Mouse (Mus musculus) ES-Bruce4 (cell line): Measurements from ENCODE around the gene Ensa.

Source experiments
- EP300 ChIP-seq: IDR thresholded peaks from 2 replicates; pipeline ENCODE4 v1.6.1; 2011; ENCODE audit warnings: low read depth, low read length; ENCODE audit not compliant: insufficient read depth
- POLR2A ChIP-seq: IDR thresholded peaks from one replicate; pipeline ENCODE4 v1.8.1; 2011; ENCODE audit warnings: low read length; ENCODE audit not compliant: insufficient read depth

DNA sequence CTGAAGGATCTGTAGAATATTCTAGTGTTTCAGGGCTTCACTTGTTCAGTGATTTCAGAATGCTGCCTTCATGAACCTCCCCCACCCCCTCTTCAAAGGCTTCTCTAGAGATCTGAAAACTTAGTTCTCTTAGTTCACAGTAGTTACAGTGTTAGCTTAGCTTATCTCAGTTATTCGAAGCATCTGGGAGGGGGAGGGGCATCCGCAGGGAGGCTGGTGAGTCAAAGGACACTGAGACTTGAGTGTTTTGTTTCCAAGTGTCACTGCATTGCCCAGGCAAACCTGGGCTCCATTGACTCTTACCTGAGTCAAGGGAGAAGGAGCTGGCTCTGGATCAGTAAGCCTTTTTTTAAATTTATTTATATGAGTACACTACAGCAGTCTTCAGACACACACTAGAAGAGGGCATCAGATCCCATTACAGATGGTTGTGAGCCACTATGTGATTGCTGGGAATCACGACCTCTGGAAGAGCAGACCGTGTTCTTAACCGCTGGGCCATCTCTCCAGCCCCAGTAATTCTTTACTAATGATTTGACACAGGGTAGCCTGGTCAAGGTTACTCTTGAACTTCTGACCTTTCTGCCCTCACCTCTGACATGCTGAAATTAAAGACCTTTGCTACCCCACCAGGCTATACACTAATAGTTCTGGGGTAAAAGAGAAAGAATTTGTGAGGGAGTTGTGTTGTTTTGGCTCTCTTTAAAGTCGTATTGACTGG is 41.5 kb downstream of the Ensa start:
- TF ChIP-seq EP300 = peak; percentile 90
- no peak for TF ChIP-seq POLR2A
